Mouse (Mus musculus): ENCODE results near the gene Olfr1099.

- TF ChIP-seq CTCF (IDR thresholded peaks at IDR 0.05; ENCODE audit: extremely low read depth, insufficient read length, insufficient replicate concordance, low read depth, low read length): no peak
- no peak for TF ChIP-seq POLR2A (IDR thresholded peaks at IDR 0.05; ENCODE audit: low read depth, low read length)
These were observed at the start of gene Olfr1099 for GRCm38 (mm10) chr2:86960593-86960992.

Data from small intestine, adult 2 months (tissue).